Mouse (Mus musculus): Measurements from ENCODE around the gene Tcp11x2.

The Tcp11x2 gene

DNA sequence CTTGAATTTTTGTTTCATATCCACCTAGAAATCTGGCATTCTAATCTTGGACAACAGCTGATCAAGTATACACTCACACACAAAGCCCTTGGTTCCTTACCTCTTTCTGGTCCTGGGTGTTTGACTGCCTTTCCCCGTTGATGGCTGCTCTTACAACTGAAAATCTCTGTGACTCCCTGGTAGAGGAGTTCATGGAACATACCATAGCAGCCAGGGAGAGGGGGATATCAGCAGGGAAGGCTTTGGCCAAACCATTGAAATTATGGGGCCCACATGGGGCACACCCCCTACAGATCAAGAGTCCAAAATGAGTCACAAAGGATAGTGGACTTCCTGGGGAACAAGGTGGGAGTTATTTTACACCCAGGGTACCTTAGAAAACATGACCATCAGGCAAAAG is at the start of gene Tcp11x2:
Gene Tcp11x2 (minus strand): TSS at position 158 of the 400 bp plus-strand sequence.
- DNase-seq (ENCODE audit: inconsistent ontology term) = no peak

DNA sequence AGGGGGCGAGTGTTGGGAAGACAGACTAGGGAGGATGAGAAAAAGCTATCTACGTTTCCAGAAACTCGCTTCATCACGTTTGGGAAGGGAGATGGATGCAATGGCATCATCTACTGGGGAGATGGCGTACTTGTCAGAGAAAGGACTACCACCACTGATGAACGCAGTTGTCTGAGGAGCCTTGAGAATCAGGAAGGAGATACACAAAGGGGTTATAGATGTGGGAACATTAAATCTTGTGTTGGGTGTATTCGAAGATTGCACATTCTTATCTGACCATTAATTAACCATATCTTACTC is 49.4 kb upstream of the Tcp11x2 start:
- no peak for DNase-seq (ENCODE audit: inconsistent ontology term)

DNA sequence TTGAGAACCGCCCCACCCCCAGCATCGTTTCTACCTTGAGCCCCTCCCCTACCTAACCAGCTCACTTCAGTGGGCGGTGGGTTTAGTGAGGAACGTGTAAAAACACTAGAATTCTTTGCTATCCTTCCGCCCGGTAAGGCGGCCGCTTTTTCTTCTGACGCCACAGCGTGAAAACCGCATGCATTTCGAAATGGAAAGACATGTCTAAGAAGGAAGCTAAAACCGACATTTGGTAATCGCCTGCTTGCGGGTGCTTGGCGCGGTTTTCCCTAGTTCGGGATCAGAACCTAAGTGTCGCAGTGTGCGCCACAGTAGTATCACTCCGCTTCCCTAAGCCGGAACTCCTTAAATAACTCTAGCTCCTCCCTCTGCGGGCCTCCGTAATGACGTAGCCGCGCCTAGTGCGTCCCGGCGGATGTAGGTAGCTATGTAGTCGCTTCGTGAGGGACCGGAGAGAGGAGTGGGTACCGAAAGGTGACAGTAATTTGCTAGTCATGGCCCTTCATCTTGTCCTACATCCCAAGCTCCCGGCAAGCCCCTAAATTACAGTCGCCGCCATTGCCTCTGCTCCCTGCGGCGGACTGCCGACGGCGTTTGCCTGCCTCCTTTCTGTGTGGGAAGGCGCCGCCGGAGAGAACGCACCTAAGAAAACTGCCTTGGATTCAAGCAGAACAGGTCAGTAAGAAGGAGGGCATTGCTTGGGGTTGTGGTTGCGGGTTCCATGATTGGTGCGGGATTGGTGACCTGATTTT is 48.9 kb upstream of the Tcp11x2 start, which contains the start of the genes Armcx5 and Gprasp1:
Gene Armcx5 (plus strand): TSS at position 430 of the 752 bp plus-strand sequence.
Gene Gprasp1 (plus strand): TSS at position 430 of the 752 bp plus-strand sequence.
- peak; percentile 89 for DNase-seq (ENCODE audit: inconsistent ontology term)

DNA sequence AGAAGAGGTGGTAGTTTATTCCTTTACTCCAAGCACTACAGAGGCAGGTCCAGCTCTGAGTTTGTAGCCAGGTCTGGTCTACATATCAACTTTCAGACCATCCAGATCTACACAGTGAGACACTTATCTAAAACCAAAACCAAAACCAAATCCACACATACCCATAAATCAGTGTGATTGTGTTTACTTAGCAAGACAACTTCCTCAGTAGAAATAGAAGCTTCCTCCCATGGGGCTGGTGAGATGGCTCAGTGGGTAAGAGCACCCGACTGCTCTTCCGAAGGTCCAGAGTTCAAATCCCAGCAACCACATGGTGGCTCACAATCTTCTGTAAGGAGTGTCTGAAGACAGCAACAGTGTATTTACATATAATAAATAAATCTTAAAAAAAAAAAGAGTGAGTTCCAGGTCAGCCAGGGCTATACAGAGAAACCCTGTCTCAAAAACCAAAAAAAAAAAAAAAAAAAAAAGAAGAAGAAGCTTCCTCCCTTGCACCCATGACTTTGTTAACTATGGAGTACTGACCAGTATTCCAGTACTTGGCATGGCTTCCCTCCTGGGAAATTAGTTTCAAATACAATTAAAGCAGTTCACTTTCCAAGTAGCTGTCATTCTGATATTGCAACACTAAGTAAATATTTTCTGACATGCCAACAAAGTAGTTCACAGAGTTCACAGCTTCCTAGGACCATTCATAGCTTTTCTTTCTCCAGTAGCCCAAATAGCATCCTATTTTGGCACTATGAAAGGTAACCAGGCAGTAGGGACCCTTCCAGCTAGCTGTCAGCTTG is 45.3 kb upstream of the Tcp11x2 start:
- peak; percentile 22 for DNase-seq (ENCODE audit: inconsistent ontology term)

DNA sequence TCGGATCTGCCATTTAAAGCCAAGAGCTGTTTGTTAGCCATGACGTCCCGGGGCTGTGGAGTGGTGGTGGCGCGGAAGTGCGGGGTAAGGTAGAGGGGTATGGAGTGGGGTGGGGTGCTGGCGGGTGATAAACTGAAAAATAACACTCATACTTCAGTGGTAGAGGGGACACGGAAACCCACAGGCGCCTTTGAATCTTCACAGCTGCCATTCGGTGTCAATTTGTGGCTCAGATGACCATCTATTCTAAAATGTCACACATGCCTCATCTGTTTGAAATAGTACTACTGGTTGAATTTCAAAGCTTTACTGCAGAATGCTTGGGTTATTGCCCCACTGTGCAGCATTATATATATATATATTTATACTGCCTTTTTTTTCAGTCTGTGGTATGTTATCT is 31.6 kb upstream of the Tcp11x2 start, which contains the start of gene Tmsb15a:
Gene Tmsb15a (minus strand): TSS at position 101 of the 400 bp plus-strand sequence.
- no peak for DNase-seq (ENCODE audit: inconsistent ontology term)

DNA sequence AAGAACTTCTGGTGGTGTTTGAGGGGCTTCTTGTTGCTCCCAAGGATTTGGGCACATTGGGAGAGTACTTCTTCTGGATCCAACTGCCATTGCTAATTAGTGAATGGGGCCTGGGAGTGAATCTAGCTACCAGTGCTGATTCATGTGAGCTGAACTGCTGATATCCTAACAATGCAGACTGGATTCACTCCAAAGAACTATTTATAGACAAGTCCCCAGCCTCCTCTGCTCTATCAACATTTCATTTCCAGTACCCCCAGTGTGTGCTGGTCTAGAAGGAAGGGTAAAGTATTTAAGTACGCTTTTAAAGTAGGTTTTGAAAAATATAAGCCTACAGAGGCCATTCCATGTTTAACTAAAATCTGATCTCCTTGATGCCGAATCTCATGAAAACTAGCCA is 19.3 kb upstream of the Tcp11x2 start:
- peak; percentile 7 for DNase-seq (ENCODE audit: inconsistent ontology term)

DNA sequence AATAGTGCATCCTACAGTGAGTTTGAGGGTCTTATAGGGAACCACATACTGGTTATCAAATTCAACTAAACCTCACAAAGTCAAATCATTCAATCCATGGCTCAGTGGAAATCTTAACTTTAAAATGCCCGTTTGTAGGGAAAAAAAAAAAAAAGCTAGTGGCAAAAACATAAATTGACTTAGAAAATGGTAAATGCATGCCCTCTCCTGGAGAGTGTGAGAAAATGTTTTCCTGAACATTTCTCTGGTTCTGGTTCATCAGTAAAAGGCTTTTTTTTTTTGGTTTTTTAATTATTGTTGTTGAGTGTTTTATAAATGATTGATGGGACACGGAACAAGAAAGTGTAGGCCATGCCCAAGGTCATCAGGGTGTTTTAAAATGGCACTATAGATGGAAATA is 10.8 kb upstream of the Tcp11x2 start:
- DNase-seq (ENCODE audit: inconsistent ontology term) = no peak

DNA sequence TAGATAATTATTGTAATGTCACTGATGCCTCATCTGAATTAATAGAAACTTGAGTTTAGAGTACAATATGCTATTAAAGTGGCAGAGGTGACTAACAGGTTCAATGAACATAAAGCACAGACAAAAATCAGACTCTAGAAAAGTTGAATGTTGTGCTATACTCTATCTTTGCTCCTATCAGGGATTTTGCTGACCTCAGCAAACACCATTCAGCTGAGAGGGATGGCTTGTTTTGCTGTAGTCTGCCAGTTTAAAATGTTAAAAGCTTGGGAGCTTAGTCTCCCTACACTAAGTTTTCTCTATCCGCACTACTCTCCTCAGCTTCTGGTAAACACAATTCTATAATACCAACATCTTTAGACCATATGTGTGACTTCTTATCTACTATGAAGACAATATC is 9.5 kb upstream of the Tcp11x2 start:
- no peak for DNase-seq (ENCODE audit: inconsistent ontology term)

DNA sequence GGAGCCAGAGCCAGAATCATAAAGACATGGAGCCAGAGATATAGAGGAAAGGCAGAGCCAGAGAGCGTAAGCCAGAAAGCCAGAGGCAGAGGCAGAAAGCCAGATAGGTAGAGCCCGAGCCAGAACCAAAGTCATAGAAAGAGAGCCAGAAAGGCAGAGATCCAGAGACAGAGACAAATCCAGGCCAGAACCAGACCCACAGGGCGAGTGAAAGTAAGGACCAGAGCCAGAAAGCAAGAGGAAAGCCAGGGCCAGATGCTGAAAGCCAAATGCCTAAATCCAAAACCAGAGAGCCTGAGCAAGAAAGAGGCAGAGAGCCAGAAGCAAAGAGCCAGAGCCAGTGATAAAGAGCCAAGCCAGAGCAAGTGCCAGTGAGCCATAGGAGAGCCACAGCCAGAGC is 5.8 kb downstream of the Tcp11x2 start:
- DNase-seq (ENCODE audit: inconsistent ontology term) = no peak

DNA sequence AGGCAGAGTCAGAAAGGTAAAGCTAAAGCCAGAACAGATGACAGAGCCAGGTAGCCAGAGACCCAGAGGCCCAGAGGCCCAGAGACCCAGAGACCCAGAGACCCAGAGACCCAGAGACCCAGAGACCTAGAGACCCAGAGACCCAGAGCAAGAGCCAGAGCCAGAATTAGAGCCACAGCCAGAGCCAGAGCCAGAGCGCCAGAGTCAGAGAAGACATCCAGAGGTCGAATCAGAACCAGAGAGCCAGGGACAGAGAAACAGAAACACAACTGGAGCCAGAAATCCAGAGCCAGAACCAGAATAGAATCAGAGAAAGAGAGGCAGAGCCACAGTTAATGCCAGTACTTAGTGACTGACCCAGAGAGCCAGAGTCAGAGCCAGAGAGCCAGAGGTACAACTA is 11.7 kb downstream of the Tcp11x2 start:
- no peak for DNase-seq (ENCODE audit: inconsistent ontology term)

DNA sequence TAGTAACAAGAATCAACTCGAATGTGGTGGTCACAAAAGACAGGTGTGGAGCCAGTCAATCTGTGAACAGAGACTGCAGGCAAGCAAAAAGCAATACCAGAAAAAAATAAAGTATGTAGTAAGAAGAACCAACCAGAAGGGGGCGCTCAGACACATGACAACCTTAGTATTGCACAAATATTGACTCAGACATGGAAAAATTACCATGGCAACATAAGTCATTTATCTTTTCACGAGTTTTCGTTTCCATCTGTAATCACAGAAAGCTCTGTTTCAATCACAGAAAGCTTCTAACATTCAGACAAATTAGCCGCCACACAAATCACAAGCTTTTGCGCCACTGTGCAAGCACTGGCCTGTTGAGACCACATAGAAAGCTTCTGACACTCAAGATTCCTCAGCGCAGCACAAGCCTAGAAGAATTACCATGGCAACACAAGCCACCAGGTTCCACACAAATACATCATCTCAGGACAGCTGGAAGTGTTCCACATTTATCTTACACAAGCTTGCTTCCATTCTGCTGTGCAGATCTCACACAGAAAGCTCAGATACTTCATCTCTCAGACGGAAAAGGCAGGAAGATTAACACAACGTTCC is 41.3 kb downstream of the Tcp11x2 start:
- peak; percentile 14 for DNase-seq (ENCODE audit: inconsistent ontology term)

DNA sequence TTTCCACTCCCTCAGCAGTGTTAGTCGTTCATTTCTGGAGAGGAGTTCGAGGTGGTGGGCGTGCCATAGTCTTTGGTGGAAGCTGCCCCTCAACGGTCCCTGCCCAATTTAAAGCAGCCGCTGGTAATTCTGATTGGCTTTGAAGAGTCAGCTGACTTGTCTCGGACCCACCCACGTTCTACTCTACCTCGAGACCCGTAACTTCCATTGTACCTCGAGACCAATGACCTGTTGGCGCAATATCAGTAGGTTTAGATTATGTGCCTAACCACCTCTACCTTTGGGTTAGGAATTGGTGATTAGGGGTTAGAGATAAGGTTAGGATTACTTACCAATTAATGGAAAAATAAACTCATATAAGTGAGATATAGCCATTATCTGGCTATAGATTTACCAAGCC is 66.0 kb downstream of the Tcp11x2 start, which contains the start of gene Prame:
Gene Prame (minus strand): TSS at position 101 of the 400 bp plus-strand sequence.
- no peak for DNase-seq (ENCODE audit: inconsistent ontology term)

All from Muller cell, postnatal 12 days (primary cell).